Mouse (Mus musculus) natural killer cell, adult 2 months (primary cell): ENCODE results near the gene Tbx5.

Experiments used
- DNase-seq, 2 experiments: peaks; one replicate each; pipeline ENCODE4 v3.0.0; 2022; ENCODE audit warnings: low spot score in 2 of 2

Gene Tbx5

GRCm38 (mm10) chr5:119832479-119832796 is at the start of gene Tbx5:
Gene Tbx5, plus strand, starts transcription at chr5:119832668.
- DNase-seq: no peak

- no peak for DNase-seq
Measured at GRCm38 (mm10) chr5:119785959-119786358, 46.5 kb upstream of the Tbx5 start.

GRCm38 (mm10) chr5:119791664-119792063 is 40.8 kb upstream of the Tbx5 start:
- no peak for DNase-seq

GRCm38 (mm10) chr5:119793972-119794371 is 38.5 kb upstream of the Tbx5 start:
- no peak for DNase-seq

- no peak for DNase-seq
Measured at GRCm38 (mm10) chr5:119795376-119795775, 37.1 kb upstream of the Tbx5 start.

GRCm38 (mm10) chr5:119795777-119796176 is 36.7 kb upstream of the Tbx5 start:
- DNase-seq: no peak

- no peak for DNase-seq
Measured at GRCm38 (mm10) chr5:119796443-119797160, 35.9 kb upstream of the Tbx5 start.

- no peak for DNase-seq
Measured at GRCm38 (mm10) chr5:119797580-119798150, 34.8 kb upstream of the Tbx5 start.

- no peak for DNase-seq
Measured at GRCm38 (mm10) chr5:119798261-119798660, 34.2 kb upstream of the Tbx5 start.

- no peak for DNase-seq
Measured at GRCm38 (mm10) chr5:119798713-119799418, 33.6 kb upstream of the Tbx5 start.

GRCm38 (mm10) chr5:119799419-119800242 is 32.8 kb upstream of the Tbx5 start:
- no peak for DNase-seq

- no peak for DNase-seq
Measured at GRCm38 (mm10) chr5:119800243-119800665, 32.2 kb upstream of the Tbx5 start.

GRCm38 (mm10) chr5:119802617-119803410 is 29.7 kb upstream of the Tbx5 start:
- DNase-seq: no peak

GRCm38 (mm10) chr5:119803411-119804251 is 28.8 kb upstream of the Tbx5 start:
- no peak for DNase-seq

GRCm38 (mm10) chr5:119804301-119805039 is 28.0 kb upstream of the Tbx5 start:
- DNase-seq: no peak

- DNase-seq: no peak
Measured at GRCm38 (mm10) chr5:119805636-119806035, 26.8 kb upstream of the Tbx5 start.

GRCm38 (mm10) chr5:119806467-119806866 is 26.0 kb upstream of the Tbx5 start:
- no peak for DNase-seq

GRCm38 (mm10) chr5:119807481-119808183 is 24.8 kb upstream of the Tbx5 start:
- DNase-seq: no peak

- DNase-seq: no peak
Measured at GRCm38 (mm10) chr5:119808713-119809112, 23.8 kb upstream of the Tbx5 start.
